Mouse (Mus musculus) neural tube, embryonic 14.5 days (tissue): ENCODE data around the gene Hoxb8. TPM values are rescaled to one million over a fixed set of nuclear protein-coding genes. Genes with fewer than 3 reads are reported as not detected.

ENCODE experiments used
- ATAC-seq: fragments of 200-750 bp; cut with Nextera tagmentation; 2 replicates; pipeline ENCODE4 v1.8.0; 2017; ENCODE audit warnings: low read depth, mild to moderate bottlenecking, moderate TSS enrichment, moderate library complexity
- H3K27ac ChIP-seq: fragments of 300-500 bp; sonication (generic); 2 replicates; pipeline ENCODE4 v1.5.1; 2014; ENCODE audit warnings: low read depth, mild to moderate bottlenecking, control low read depth, low read length, moderate library complexity, mixed read lengths
- H3K27me3 ChIP-seq: fragments of 300-500 bp; sonication (generic); 2 replicates; pipeline ENCODE4 v1.6.1; 2014; ENCODE audit warnings: low read length; ENCODE audit not compliant: control insufficient read depth, insufficient read depth
- H3K36me3 ChIP-seq: fragments of 300-500 bp; sonication (generic); 2 replicates; pipeline ENCODE4 v1.6.1; 2014; ENCODE audit warnings: low read length, mixed read lengths; ENCODE audit not compliant: control insufficient read depth, insufficient read depth
- H3K4me1 ChIP-seq: fragments of 300-500 bp; sonication (generic); 2 replicates; pipeline ENCODE4 v1.6.1; 2014; ENCODE audit warnings: low read length; ENCODE audit not compliant: control insufficient read depth, insufficient read depth
- H3K4me2 ChIP-seq: fragments of 300-500 bp; sonication (generic); 2 replicates; pipeline ENCODE4 v1.6.1; 2014; ENCODE audit warnings: mild to moderate bottlenecking, low read depth, low read length, control low read depth
- H3K4me3 ChIP-seq: fragments of 300-500 bp; sonication (generic); 2 replicates; pipeline ENCODE4 v1.5.1; 2014; ENCODE audit warnings: low read depth, low read length, control low read depth, mixed read lengths
- H3K9ac ChIP-seq: fragments of 300-500 bp; sonication (generic); replicated peaks from 2 replicates; pipeline ENCODE4 v1.6.1; 2014; ENCODE audit warnings: low read depth, mild to moderate bottlenecking, control low read depth, low read length, mixed read lengths
- H3K9me3 ChIP-seq: fragments of 300-500 bp; sonication (generic); 2 replicates; pipeline ENCODE4 v1.6.1; 2016; ENCODE audit warnings: low read length; ENCODE audit not compliant: control insufficient read depth
- WGBS: fragments of 180-500 bp; shearing (Covaris S2); extraction: QIAGEN DNeasy Blood & Tissue Kit; methylation state at CpG from one replicate; pipeline ENCODE4 v1.1.7; 2014; 5-methylcytosine and 5-hydroxymethylcytosine counted together
- polyA plus RNA-seq: library from polyadenylated mRNA; unstranded; fragments of >200 nt; fragmentation: Nextera tagmentation; extraction: Ambion mirVana; gene quantifications from 2 replicates; pipeline ENCODE4 v1.2.1, GENCODE M21; 2014

Gene Hoxb8
- polyA plus RNA-seq, 1 experiment from 2014 or later: 120 TPM

- H3K36me3 ChIP-seq: peaks cover 6% of the 10 kb centered on the region; the same call in 1 of the 2 replicates
- H3K27me3 ChIP-seq: no peaks in the 10 kb centered on the region
- H3K4me2 ChIP-seq: peak overlapping the region; percentile 100
- H3K9ac ChIP-seq: peak overlapping the region; percentile 100
- WGBS: 2% methylated on average over 9 of the region's 9 CpGs
- H3K9me3 ChIP-seq: no peaks in the 10 kb centered on the region
- peak overlapping the region; percentile 95 for H3K4me3 ChIP-seq
- H3K4me1 ChIP-seq: peaks cover 17% of the 10 kb centered on the region
- peak overlapping the region; percentile 100 for H3K27ac ChIP-seq
- ATAC-seq: peak; percentile 20; the same call in 1 of the 2 replicates
These were observed 5.7 kb downstream of the Hoxb8 start for GRCm38 (mm10) chr11:96287411-96287810.

GRCm38 (mm10) chr11:96288455-96289221, 6.9 kb downstream of the Hoxb8 start:
- ATAC-seq: no peak
- no peaks in the 10 kb centered on the region for H3K27me3 ChIP-seq
- no peaks in the 10 kb centered on the region for H3K9me3 ChIP-seq
- peak overlapping the region; percentile 100 for H3K9ac ChIP-seq
- peak overlapping the region; percentile 95 for H3K4me3 ChIP-seq
- peaks cover 6% of the 10 kb centered on the region; the same call in 1 of the 2 replicates for H3K36me3 ChIP-seq
- 3% methylated on average over 1 of the region's 1 CpGs for whole genome bisulfite sequencing
- peak overlapping the region; percentile 100 for H3K27ac ChIP-seq
- H3K4me2 ChIP-seq: peak overlapping the region; percentile 100
- H3K4me1 ChIP-seq: peaks cover 17% of the 10 kb centered on the region

GRCm38 (mm10) chr11:96289293-96289692, 7.6 kb downstream of the Hoxb8 start:
- Histone ChIP-seq H3K27ac (peak overlapping the region; percentile 100), H3K9me3 (no peaks in the 10 kb centered on the region), H3K4me2 (peak overlapping the region; percentile 100), H3K4me3 (peak overlapping the region; percentile 95), H3K9ac (peak overlapping the region; percentile 100), H3K27me3 (no peaks in the 10 kb centered on the region), H3K4me1 (peaks cover 17% of the 10 kb centered on the region), H3K36me3 (peaks cover 4% of the 10 kb centered on the region; the same call in 1 of the 2 replicates)
- WGBS: 7% methylated on average over 21 of the region's 21 CpGs
- no peak for ATAC-seq

DNA sequence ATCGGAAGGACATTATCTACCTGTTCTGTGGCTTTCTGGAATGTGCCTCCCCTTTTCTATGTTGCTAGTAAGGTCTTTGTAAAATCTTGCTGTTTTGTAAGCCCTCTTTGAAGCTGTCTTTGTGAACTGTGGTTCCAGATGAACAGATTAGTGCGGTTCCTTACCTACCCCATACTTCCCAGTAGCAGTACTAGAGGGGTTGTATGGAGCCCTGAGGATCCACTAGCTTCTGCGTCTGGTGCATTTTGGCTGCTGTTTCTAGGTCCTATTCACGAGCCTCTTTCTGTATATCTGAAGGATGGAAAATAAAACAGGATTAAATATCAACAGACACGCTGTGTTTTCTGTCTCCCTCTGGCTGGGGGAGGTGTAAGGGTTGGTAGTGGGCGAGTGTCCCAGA, 8.1 kb downstream of the Hoxb8 start:
- Histone ChIP-seq H3K27ac (peak overlapping the region; percentile 100), H3K4me3 (peak overlapping the region; percentile 95), H3K4me2 (peak overlapping the region; percentile 100), H3K36me3 (no peaks in the 10 kb centered on the region), H3K9ac (peak overlapping the region; percentile 100), H3K27me3 (no peaks in the 10 kb centered on the region), H3K9me3 (no peaks in the 10 kb centered on the region), H3K4me1 (peaks cover 17% of the 10 kb centered on the region)
- WGBS: 12% methylated on average over 6 of the region's 6 CpGs
- ATAC-seq: no peak

DNA sequence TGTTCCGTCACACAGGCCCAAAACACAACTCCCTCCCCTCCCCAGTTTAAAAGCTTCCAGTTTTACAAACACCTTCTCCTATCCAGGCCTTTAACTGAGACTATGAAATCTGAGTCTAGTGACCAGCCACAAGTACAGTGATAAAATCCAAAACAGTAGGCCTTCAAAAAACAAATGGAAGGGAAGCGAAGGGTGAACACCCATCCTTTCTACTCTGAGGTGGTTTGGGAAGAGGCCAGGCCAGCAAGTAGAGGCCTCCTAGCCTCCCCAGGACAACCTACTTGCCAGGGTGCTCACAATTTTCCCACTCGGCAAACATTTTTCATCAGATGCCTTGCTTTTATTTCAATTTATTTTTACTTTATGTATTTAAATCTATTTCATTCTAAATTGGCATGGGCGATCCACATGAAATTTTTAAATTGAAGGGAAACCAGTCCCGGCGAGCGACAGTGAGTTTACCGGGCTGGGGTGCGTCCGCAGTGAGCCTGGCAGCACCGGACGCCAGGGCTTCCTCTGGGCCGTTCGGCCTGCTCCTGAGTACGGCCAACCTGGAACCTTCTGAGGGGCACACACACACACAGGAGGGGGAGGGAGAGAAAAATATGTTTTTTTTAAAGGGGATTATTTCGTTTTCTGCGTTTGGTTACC, 9.1 kb downstream of the Hoxb8 start:
- 7% methylated on average over 17 of the region's 17 CpGs for WGBS
- H3K27ac ChIP-seq: peak overlapping the region; percentile 100

DNA sequence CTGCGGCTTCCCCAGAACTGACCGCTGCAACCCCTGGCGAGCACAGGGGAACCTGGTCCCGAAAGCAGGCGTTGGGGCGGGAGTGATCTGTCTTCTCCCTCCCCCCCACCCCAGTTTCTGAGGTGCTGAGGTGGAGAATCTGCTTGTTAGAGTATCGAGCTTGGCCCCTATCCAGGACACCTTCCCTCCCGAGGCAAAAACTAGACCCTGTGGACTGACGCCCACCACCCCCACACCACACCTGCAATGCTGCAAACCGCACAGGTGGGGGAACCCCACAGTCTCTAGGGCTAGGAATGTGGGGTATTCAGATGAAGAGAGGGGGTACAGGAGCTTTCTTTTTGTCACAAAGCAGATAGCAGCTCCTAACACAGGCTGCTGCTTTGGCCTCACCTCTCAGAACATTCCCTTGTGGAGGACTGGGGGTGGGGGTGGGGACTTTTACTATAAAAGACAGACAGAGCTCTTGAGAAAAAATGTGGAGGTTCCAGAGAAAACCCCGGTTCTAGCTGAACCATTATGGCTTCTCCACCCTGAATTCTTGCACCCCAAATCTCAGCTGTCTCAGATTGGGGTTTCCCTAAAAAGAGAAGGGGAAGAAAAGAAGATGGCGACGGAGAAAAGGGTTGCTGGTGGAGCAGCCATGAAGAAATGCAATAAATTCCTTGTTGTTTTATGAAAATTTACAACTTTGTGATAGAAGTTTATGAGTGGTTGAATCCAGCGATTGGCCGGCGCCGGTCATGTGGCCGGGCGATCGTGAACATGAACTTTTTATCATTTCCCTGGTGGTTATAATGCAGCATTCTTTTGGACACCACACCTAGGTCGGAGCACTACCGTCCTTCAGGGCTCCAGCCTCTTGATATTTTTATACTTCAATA, 10.2 kb downstream of the Hoxb8 start, which contains the start of gene Hoxb6:
Gene Hoxb6, plus strand, starts transcription at position 796 of the 884 bp plus-strand sequence.
- H3K27ac ChIP-seq: peak within 1 kb of the TSS; percentile 100
- peaks cover 26% of the 10 kb centered on the region for H3K4me1 ChIP-seq
- ATAC-seq: peak; percentile 38
- H3K9ac ChIP-seq: peak within 1 kb of the TSS; percentile 100
- H3K27me3 ChIP-seq: no peaks in the 10 kb centered on the region
- peak within 1 kb of the TSS; percentile 95 for H3K4me3 ChIP-seq
- peak within 1 kb of the TSS; percentile 100 for H3K4me2 ChIP-seq
- 2% methylated on average over 22 of the region's 22 CpGs for WGBS
- no peaks in the 10 kb centered on the region for H3K36me3 ChIP-seq
- no peaks in the 10 kb centered on the region for H3K9me3 ChIP-seq

More for the DNA sequence above, 9.1 kb downstream of the Hoxb8 start:
- Histone ChIP-seq H3K27me3 (no peaks in the 10 kb centered on the region), H3K4me3 (peak overlapping the region; percentile 95), H3K9ac (peak overlapping the region; percentile 100), H3K4me1 (peaks cover 18% of the 10 kb centered on the region), H3K36me3 (no peaks in the 10 kb centered on the region), H3K9me3 (no peaks in the 10 kb centered on the region), H3K4me2 (peak overlapping the region; percentile 100)
- ATAC-seq: no peak

DNA sequence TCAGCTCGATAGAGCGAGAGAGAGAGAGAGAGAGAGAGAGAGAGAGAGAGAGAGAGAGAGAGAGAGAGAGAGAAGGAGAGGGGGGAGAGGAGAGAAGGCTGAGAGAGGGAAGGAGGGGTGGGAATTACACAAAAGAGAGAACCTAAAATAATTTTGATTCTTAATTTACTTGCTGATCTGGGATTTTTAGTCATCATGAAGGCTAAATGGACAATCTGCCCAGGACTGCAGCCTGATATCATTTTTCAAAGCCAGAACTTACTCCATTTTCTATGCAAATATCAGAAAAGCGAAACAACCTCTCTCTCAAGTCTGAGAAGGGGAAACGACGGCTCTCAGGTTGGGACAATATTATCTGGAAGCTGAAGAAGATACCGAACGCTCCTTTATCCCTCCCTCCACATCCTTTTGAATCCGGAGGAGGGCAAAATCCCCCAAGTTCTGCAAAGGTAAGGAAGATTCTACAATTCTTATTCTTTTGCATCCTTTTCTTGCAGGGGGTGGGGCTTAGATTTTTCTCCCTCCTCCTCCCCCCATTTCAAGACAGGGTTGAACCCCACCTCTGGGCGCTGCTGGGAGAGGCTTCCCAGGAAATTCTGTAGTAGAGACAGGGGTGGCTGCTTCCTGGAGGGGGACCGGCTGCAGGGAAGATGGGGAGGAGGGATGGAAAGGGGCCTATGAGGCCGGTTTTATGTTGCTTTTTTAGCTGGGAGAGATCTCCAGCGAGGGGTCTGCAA, 11.0 kb downstream of the Hoxb8 start:
- Histone ChIP-seq H3K36me3 (no peaks in the 10 kb centered on the region), H3K27me3 (no peaks in the 10 kb centered on the region), H3K4me3 (peak overlapping the region; percentile 95), H3K4me1 (peaks cover 34% of the 10 kb centered on the region), H3K9ac (peak overlapping the region; percentile 100), H3K4me2 (peak overlapping the region; percentile 100), H3K9me3 (no peaks in the 10 kb centered on the region), H3K27ac (peak overlapping the region; percentile 100)
- no peak for ATAC-seq
- WGBS: 3% methylated on average over 12 of the region's 12 CpGs

GRCm38 (mm10) chr11:96293302-96293921, 11.7 kb downstream of the Hoxb8 start:
- H3K4me2 ChIP-seq: peak overlapping the region; percentile 100
- peak overlapping the region; percentile 100 for H3K9ac ChIP-seq
- peaks cover 34% of the 10 kb centered on the region for H3K4me1 ChIP-seq

More at GRCm38 (mm10) chr11:96293302-96293921, 11.7 kb downstream of the Hoxb8 start:
- WGBS: 1% methylated on average over 22 of the region's 22 CpGs
- H3K36me3 ChIP-seq: no peaks in the 10 kb centered on the region
- peak overlapping the region; percentile 95 for H3K4me3 ChIP-seq
- ATAC-seq: no peak
- no peaks in the 10 kb centered on the region for H3K9me3 ChIP-seq
- no peaks in the 10 kb centered on the region for H3K27me3 ChIP-seq
- H3K27ac ChIP-seq: peak overlapping the region; percentile 100
